Mouse (Mus musculus) myocyte (in vitro differentiated cells): ENCODE results near the gene Rab11fip4.

Experiments used
- MAX ChIP-seq: IDR thresholded peaks from one replicate; pipeline ENCODE4 v1.6.1; 2011; ENCODE audit warnings: low read depth, mild to moderate bottlenecking, control low read depth
- POLR2A ChIP-seq: IDR thresholded peaks from one replicate; pipeline ENCODE4 v1.6.1; 2011; ENCODE audit warnings: low read depth, mild to moderate bottlenecking, control low read depth, moderate library complexity; ENCODE audit not compliant: insufficient read length
- TCF12 ChIP-seq: IDR thresholded peaks from one replicate; pipeline ENCODE4 v1.6.1; 2011; ENCODE audit warnings: mild to moderate bottlenecking, control low read depth; ENCODE audit not compliant: poor library complexity, insufficient read depth, severe bottlenecking

GRCm38 (mm10) chr11:79570319-79570718 is 20.7 kb upstream of the Rab11fip4 start:
- TF ChIP-seq MAX (no peak), POLR2A (no peak), TCF12 (no peak)
